Mouse (Mus musculus): ENCODE data around the gene Col4a3. TPM values are rescaled to one million over a fixed set of nuclear protein-coding genes. Genes with fewer than 3 reads are reported as not detected.

Gene Col4a3
- 0.12 and 0.23 TPM in 2 replicates for polyA plus RNA-seq (2016; fragmentation: Nextera tagmentation; extraction: Ambion mirVana)

- Histone ChIP-seq H3K4me2 (peak within 1 kb of the TSS; percentile 66), H3K4me1 (peaks cover 10% of the 10 kb centered on the region), H3K9me3 (no peaks in the 10 kb centered on the region), H3K27me3 (peaks cover 30% of the 10 kb centered on the region), H3K4me3 (replicated peaks) (peak within 1 kb of the TSS; percentile 34), H3K36me3 (replicated peaks) (no peaks in the 10 kb centered on the region), H3K9ac (peak within 1 kb of the TSS; percentile 21; the same call in 1 of the 2 replicates), H3K27ac (no peak within 1 kb of the TSS)
- 3% methylated on average over 34 of the region's 34 CpGs for WGBS
- peak; percentile 36; the same call in 1 of the 2 replicates for ATAC-seq (ENCODE audit: low FRiP score)
Measured at GRCm38 (mm10) chr1:82586713-82587399, at the start of gene Col4a3, which contains the start of gene Col4a4. TSS of gene Col4a3 (plus strand) at chr1:82586921. TSS of gene Col4a4 (minus strand) at chr1:82586849.

- 78% methylated on average over 3 of the region's 3 CpGs for WGBS
- no peak overlapping the region for H3K4me3 ChIP-seq (replicated peaks)
- no peak overlapping the region for H3K27ac ChIP-seq
Measured at GRCm38 (mm10) chr1:82537848-82538247, 48.9 kb upstream of the Col4a3 start.

GRCm38 (mm10) chr1:82540056-82540455 is 46.7 kb upstream of the Col4a3 start:
- H3K27ac ChIP-seq: no peak overlapping the region
- no peaks in the 10 kb centered on the region for H3K27me3 ChIP-seq
- ATAC-seq (ENCODE audit: low FRiP score): no peak
- WGBS: 90% methylated on average over 5 of the region's 5 CpGs
- no peak overlapping the region for H3K9ac ChIP-seq
- H3K4me3 ChIP-seq (replicated peaks): no peak overlapping the region
- H3K9me3 ChIP-seq: no peaks in the 10 kb centered on the region
- H3K4me1 ChIP-seq: peaks cover 11% of the 10 kb centered on the region; the same call in 1 of the 2 replicates
- no peaks in the 10 kb centered on the region for H3K36me3 ChIP-seq (replicated peaks)
- no peak overlapping the region for H3K4me2 ChIP-seq

More at GRCm38 (mm10) chr1:82537848-82538247, 48.9 kb upstream of the Col4a3 start:
- no peaks in the 10 kb centered on the region for H3K36me3 ChIP-seq (replicated peaks)
- no peak overlapping the region for H3K9ac ChIP-seq
- H3K4me2 ChIP-seq: no peak overlapping the region
- ATAC-seq (ENCODE audit: low FRiP score): no peak
- H3K4me1 ChIP-seq: peaks cover 8% of the 10 kb centered on the region; the same call in 1 of the 2 replicates
- no peaks in the 10 kb centered on the region for H3K27me3 ChIP-seq
- no peaks in the 10 kb centered on the region for H3K9me3 ChIP-seq

GRCm38 (mm10) chr1:82543934-82544333 is 42.8 kb upstream of the Col4a3 start:
- Histone ChIP-seq H3K36me3 (replicated peaks) (no peaks in the 10 kb centered on the region), H3K4me1 (peaks cover 7% of the 10 kb centered on the region; the same call in 1 of the 2 replicates), H3K27ac (no peak overlapping the region), H3K27me3 (no peaks in the 10 kb centered on the region), H3K4me3 (replicated peaks) (no peak overlapping the region), H3K9ac (no peak overlapping the region), H3K4me2 (no peak overlapping the region), H3K9me3 (no peaks in the 10 kb centered on the region)
- 82% methylated on average over 2 of the region's 2 CpGs for WGBS
- ATAC-seq (ENCODE audit: low FRiP score): peak; percentile 31; the same call in 1 of the 2 replicates

- H3K27me3 ChIP-seq: no peaks in the 10 kb centered on the region
- H3K4me2 ChIP-seq: no peak overlapping the region
- no peak overlapping the region for H3K9ac ChIP-seq
- WGBS: 51% methylated on average over 6 of the region's 6 CpGs
- H3K4me3 ChIP-seq (replicated peaks): no peak overlapping the region
- no peaks in the 10 kb centered on the region for H3K36me3 ChIP-seq (replicated peaks)
- peak; percentile 81; the same call in 1 of the 2 replicates for ATAC-seq (ENCODE audit: low FRiP score)
- H3K4me1 ChIP-seq: peaks cover 7% of the 10 kb centered on the region; the same call in 1 of the 2 replicates
- peak overlapping the region; percentile 19; the same call in 1 of the 2 replicates for H3K27ac ChIP-seq
- no peaks in the 10 kb centered on the region for H3K9me3 ChIP-seq
Measured at GRCm38 (mm10) chr1:82544419-82545185, 42.1 kb upstream of the Col4a3 start.

GRCm38 (mm10) chr1:82545199-82545960 is 41.3 kb upstream of the Col4a3 start:
- WGBS: 46% methylated on average over 8 of the region's 8 CpGs
- no peaks in the 10 kb centered on the region for H3K27me3 ChIP-seq
- ATAC-seq (ENCODE audit: low FRiP score): peak; percentile 30; the same call in 1 of the 2 replicates
- H3K4me2 ChIP-seq: no peak overlapping the region
- no peaks in the 10 kb centered on the region for H3K9me3 ChIP-seq
- no peak overlapping the region; the same call in 1 of the 2 replicates for H3K27ac ChIP-seq
- H3K4me1 ChIP-seq: peaks cover 7% of the 10 kb centered on the region; the same call in 1 of the 2 replicates
- H3K36me3 ChIP-seq (replicated peaks): no peaks in the 10 kb centered on the region
- no peak overlapping the region for H3K9ac ChIP-seq
- no peak overlapping the region for H3K4me3 ChIP-seq (replicated peaks)

- H3K27ac ChIP-seq: no peak overlapping the region
- 49% methylated on average over 6 of the region's 6 CpGs for WGBS
- no peak overlapping the region for H3K9ac ChIP-seq
- H3K4me1 ChIP-seq: no peaks in the 10 kb centered on the region
- ATAC-seq (ENCODE audit: low FRiP score): peak; percentile 86
- no peak overlapping the region for H3K4me3 ChIP-seq (replicated peaks)
- no peaks in the 10 kb centered on the region for H3K27me3 ChIP-seq
- no peaks in the 10 kb centered on the region for H3K9me3 ChIP-seq
- H3K4me2 ChIP-seq: no peak overlapping the region
- H3K36me3 ChIP-seq (replicated peaks): no peaks in the 10 kb centered on the region
Measured at GRCm38 (mm10) chr1:82554443-82554850, 32.3 kb upstream of the Col4a3 start.

- no peak overlapping the region for H3K9ac ChIP-seq
- no peaks in the 10 kb centered on the region for H3K9me3 ChIP-seq
- no peaks in the 10 kb centered on the region for H3K27me3 ChIP-seq
- H3K27ac ChIP-seq: no peak overlapping the region
- no peaks in the 10 kb centered on the region for H3K4me1 ChIP-seq
- ATAC-seq (ENCODE audit: low FRiP score): no peak; the same call in 1 of the 2 replicates
- no peak overlapping the region for H3K4me3 ChIP-seq (replicated peaks)
- H3K36me3 ChIP-seq (replicated peaks): no peaks in the 10 kb centered on the region
- 82% methylated on average over 5 of the region's 5 CpGs for WGBS
- no peak overlapping the region for H3K4me2 ChIP-seq
Measured at GRCm38 (mm10) chr1:82554889-82555288, 31.8 kb upstream of the Col4a3 start.

GRCm38 (mm10) chr1:82560223-82560622 is 26.5 kb upstream of the Col4a3 start:
- no peaks in the 10 kb centered on the region for H3K36me3 ChIP-seq (replicated peaks)
- 87% methylated on average over 4 of the region's 4 CpGs for WGBS
- H3K9me3 ChIP-seq: no peaks in the 10 kb centered on the region
- no peaks in the 10 kb centered on the region for H3K27me3 ChIP-seq
- H3K9ac ChIP-seq: no peak overlapping the region
- no peak overlapping the region for H3K4me3 ChIP-seq (replicated peaks)
- no peak overlapping the region for H3K27ac ChIP-seq
- ATAC-seq (ENCODE audit: low FRiP score): no peak
- no peak overlapping the region for H3K4me2 ChIP-seq
- H3K4me1 ChIP-seq: no peaks in the 10 kb centered on the region

GRCm38 (mm10) chr1:82569405-82569804 is 17.3 kb upstream of the Col4a3 start:
- no peaks in the 10 kb centered on the region for H3K36me3 ChIP-seq (replicated peaks)
- 83% methylated on average over 4 of the region's 4 CpGs for WGBS
- H3K4me3 ChIP-seq (replicated peaks): no peak overlapping the region
- no peak overlapping the region for H3K9ac ChIP-seq
- no peaks in the 10 kb centered on the region for H3K27me3 ChIP-seq
- H3K27ac ChIP-seq: no peak overlapping the region
- no peaks in the 10 kb centered on the region for H3K9me3 ChIP-seq
- no peak for ATAC-seq (ENCODE audit: low FRiP score)
- no peaks in the 10 kb centered on the region for H3K4me1 ChIP-seq
- H3K4me2 ChIP-seq: no peak overlapping the region

- WGBS: 73% methylated on average over 1 of the region's 1 CpGs
- Histone ChIP-seq H3K27ac (no peak overlapping the region), H3K27me3 (no peaks in the 10 kb centered on the region), H3K36me3 (replicated peaks) (no peaks in the 10 kb centered on the region), H3K9ac (no peak overlapping the region), H3K9me3 (no peaks in the 10 kb centered on the region), H3K4me2 (no peak overlapping the region), H3K4me1 (no peaks in the 10 kb centered on the region), H3K4me3 (replicated peaks) (no peak overlapping the region)
- no peak for ATAC-seq (ENCODE audit: low FRiP score)
Measured at GRCm38 (mm10) chr1:82571758-82572157, 15.0 kb upstream of the Col4a3 start.

- Histone ChIP-seq H3K27me3 (no peaks in the 10 kb centered on the region), H3K4me3 (replicated peaks) (no peak overlapping the region), H3K27ac (no peak overlapping the region), H3K9ac (no peak overlapping the region), H3K4me2 (no peak overlapping the region), H3K9me3 (no peaks in the 10 kb centered on the region), H3K36me3 (replicated peaks) (no peaks in the 10 kb centered on the region), H3K4me1 (no peaks in the 10 kb centered on the region)
- ATAC-seq (ENCODE audit: low FRiP score): no peak
- WGBS: 90% methylated on average over 3 of the region's 3 CpGs
Measured at GRCm38 (mm10) chr1:82575681-82576080, 11.0 kb upstream of the Col4a3 start.

Measured in forebrain, embryonic 12.5 days (tissue).